Mouse (Mus musculus): ENCODE data around the gene Fmo1.
"Not testable (repeated sequence)": the region's sequence is repeated elsewhere in the genome, so short reads cannot be mapped to it uniquely, and the experiment has no call there.

Fmo1 gene

DNA sequence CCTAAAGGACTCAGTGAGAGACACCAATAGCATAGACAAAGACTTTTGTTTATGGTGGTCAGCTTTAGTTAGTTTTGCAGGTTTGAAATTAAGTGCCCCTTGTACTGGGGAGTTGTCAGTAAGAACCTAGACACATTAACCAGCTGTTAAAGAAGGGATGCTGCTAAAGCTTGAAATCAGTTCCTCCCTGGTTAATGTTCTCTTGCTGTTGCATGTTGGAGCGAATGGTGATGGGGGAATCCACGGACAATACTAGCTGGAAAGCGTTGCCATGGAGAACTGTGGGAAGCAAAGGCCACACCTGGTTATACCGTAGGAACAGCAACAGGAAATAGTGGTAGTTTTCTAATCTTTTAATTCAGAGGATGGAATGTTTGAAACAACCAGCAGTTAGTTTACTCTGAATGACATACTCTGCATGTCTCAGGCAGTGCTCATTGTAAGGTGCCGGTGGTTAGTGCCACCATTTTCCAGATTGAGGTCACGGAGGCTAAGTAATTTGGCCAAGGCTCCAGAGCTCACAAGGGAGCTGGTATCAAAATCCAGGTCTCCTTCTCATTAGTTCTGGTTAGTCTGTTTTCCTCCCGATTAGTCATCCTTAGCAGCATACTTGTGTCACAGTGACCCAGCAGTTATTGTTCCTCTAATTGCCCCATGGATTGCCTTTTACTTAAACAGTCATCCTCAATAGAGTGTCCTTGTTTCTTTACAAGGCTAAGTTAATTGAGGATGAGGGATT lies 73.9 kb downstream of the Fmo1 start:
- no peak for DNase-seq (ENCODE audit: extremely low spot score)

- no peak for DNase-seq (ENCODE audit: extremely low spot score)
These were observed 81.2 kb downstream of the Fmo1 start for GRCm38 (mm10) chr1:162785222-162785621.

- no peak for DNase-seq (ENCODE audit: extremely low spot score)
These were observed 82.7 kb downstream of the Fmo1 start for GRCm38 (mm10) chr1:162783669-162784248.

DNA sequence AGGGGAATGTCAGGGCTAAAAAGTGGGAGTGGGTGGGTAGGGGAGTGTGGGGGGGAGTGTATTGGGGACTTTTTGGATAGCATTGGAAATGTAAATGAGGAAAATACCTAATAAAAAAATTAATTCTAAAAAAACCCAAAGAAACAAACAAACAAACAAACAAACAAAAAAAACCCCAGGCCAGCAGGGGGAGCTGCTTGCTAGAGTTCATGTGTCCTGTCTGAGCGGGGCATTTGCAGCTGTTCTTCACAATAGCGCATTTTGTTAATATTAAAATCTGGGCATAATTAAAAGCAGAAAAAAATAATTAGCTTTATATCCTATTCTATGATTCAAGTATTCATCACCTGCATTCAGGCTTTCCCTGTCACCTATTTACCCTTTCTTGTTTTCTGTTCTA lies 85.4 kb downstream of the Fmo1 start:
- not testable (repeated sequence) for DNase-seq (ENCODE audit: extremely low spot score)
